Comparison of ENCODE assay signal across 8 mouse cellular contexts in genomic region chr1:180256138-180256674, GRCm38 (mm10). TPM values are rescaled to one million over a fixed set of nuclear protein-coding genes. Genes with fewer than 3 reads are reported as not detected.
DNase-seq lines count a peak whose midpoint lies in the region; ATAC-seq lines count a peak whose summit lies in the region.

No protein-coding gene starts in this region.

- no peaks in the 10 kb centered on the region for H3K9me3 ChIP-seq in hindbrain, embryonic 12.5 days (replicated peaks)

- peaks cover 14% of the 10 kb centered on the region; the same call in 1 of the 2 replicates for H3K4me1 ChIP-seq in hindbrain, embryonic 12.5 days

- no peaks in the 10 kb centered on the region for H3K36me3 ChIP-seq in hindbrain, embryonic 12.5 days

- H3K27me3 ChIP-seq in hindbrain, embryonic 12.5 days: peaks cover 13% of the 10 kb centered on the region; the same call in 1 of the 2 replicates

- peak overlapping the region; percentile 79 for H3K4me3 ChIP-seq in hindbrain, embryonic 12.5 days

- under 1% methylated on average over 34 of the region's 39 CpGs for WGBS in hindbrain, embryonic 12.5 days

- H3K27ac ChIP-seq in hindbrain, embryonic 12.5 days: peak overlapping the region; percentile 61

- peak; percentile 92 for ATAC-seq in hindbrain, embryonic 12.5 days (ENCODE audit: low FRiP score)

- H3K9ac ChIP-seq in hindbrain, embryonic 12.5 days: peak overlapping the region; percentile 85

- H3K4me2 ChIP-seq in hindbrain, embryonic 12.5 days (replicated peaks): peak overlapping the region; percentile 98

- DNase-seq in MN1 (ENCODE audit: low spot score): peak; percentile 96
- DNase-seq in cerebellum, adult 9-10 months: peak; percentile 96
- DNase-seq in frontal cortex, adult 2 months (ENCODE audit: extremely low spot score in 1 of 2, low spot score in 1 of 2): peak; percentile 83 to 97
- peak; percentile 91 to 95 for DNase-seq in layer of hippocampus, postnatal 14 days (ENCODE audit: low spot score in 2 of 2)
- DNase-seq in lung, postnatal 14 days: peak; percentile 99
- peak; percentile 89 for DNase-seq in retina, adult 2 months (ENCODE audit: low read depth, low spot score)
- DNase-seq in thymus, postnatal 36 days: peak; percentile 99 to 100

RNA-seq across cellular contexts. Expression of gene Psen2, which starts 7.0 kb away (rescaled TPM):
- polyA plus RNA-seq in frontal cortex, adult 2 months (2012; rRNA removed): 22.4 and 23.9 TPM in 2 replicates
- polyA plus RNA-seq in hindbrain, embryonic 12.5 days (2016; fragmentation: Nextera tagmentation; extraction: Ambion mirVana): 10.3 and 10.4 TPM in 2 replicates
- total RNA-seq in layer of hippocampus, postnatal 14 days (2021): 10 to 100 TPM; 21.7 to 25.0 TPM

RNA-seq across cellular contexts. Expression of gene Coq8a, which starts 56.8 kb away (rescaled TPM):
- 35.7 and 39.5 TPM in 2 replicates for polyA plus RNA-seq in frontal cortex, adult 2 months (2012; rRNA removed)
- polyA plus RNA-seq in hindbrain, embryonic 12.5 days (2016; fragmentation: Nextera tagmentation; extraction: Ambion mirVana): 2.4 and 2.7 TPM in 2 replicates
- total RNA-seq in layer of hippocampus, postnatal 14 days (2021): 10 to 100 TPM; 44.0 to 46.2 TPM

Comparison
In these comparisons a context has a peak if more than half of its experiments do, and no peak if none do; other contexts are left out.
1. Peak in every context shown above with its lines: DNase-seq, ATAC-seq, H3K4me3 ChIP-seq and H3K27ac ChIP-seq.